Mouse (Mus musculus) limb, embryonic 14.5 days (tissue): ENCODE results near the gene B4galnt3. TPM values are rescaled to one million over a fixed set of nuclear protein-coding genes. Genes with fewer than 3 reads are reported as not detected.

Experiments used
- ATAC-seq: fragments of 200-750 bp; cut with Nextera tagmentation; 2 replicates; pipeline ENCODE4 v1.8.0; 2017; ENCODE audit warnings: low read depth, moderate number of reproducible peaks, moderate TSS enrichment; ENCODE audit not compliant: low FRiP score
- DNase-seq: peaks from one replicate; pipeline ENCODE4 v3.0.0-alpha.2; 2015; ENCODE audit warnings: low spot score
- H3K27ac ChIP-seq: fragments of 300-500 bp; sonication (generic); replicated peaks from 2 replicates; pipeline ENCODE4 v1.5.1; 2014; ENCODE audit warnings: low read depth, mild to moderate bottlenecking, low read length, moderate library complexity, mixed read lengths
- H3K27me3 ChIP-seq: fragments of 300-500 bp; sonication (generic); 2 replicates; pipeline ENCODE4 v1.6.1; 2014; ENCODE audit warnings: low read length, mixed read lengths; ENCODE audit not compliant: control insufficient read depth, insufficient read depth
- H3K36me3 ChIP-seq: fragments of 300-500 bp; sonication (generic); 2 replicates; pipeline ENCODE4 v1.6.1; 2014; ENCODE audit warnings: mild to moderate bottlenecking, low read length, moderate library complexity, mixed read lengths; ENCODE audit not compliant: control insufficient read depth, insufficient read depth
- H3K4me1 ChIP-seq: fragments of 300-500 bp; sonication (generic); 2 replicates; pipeline ENCODE4 v1.6.1; 2014; ENCODE audit warnings: antibody characterized with exemption, low read length, mixed read lengths; ENCODE audit not compliant: control insufficient read depth, insufficient read depth
- H3K4me2 ChIP-seq: fragments of 300-500 bp; sonication (generic); replicated peaks from 2 replicates; pipeline ENCODE4 v1.6.1; 2014; ENCODE audit warnings: low read depth, mild to moderate bottlenecking, low read length, moderate library complexity; ENCODE audit not compliant: severe bottlenecking
- H3K4me3 ChIP-seq: fragments of 300-500 bp; sonication (generic); replicated peaks from 2 replicates; pipeline ENCODE4 v1.5.1; 2014; ENCODE audit warnings: low read length
- H3K9ac ChIP-seq: fragments of 300-500 bp; sonication (generic); 2 replicates; pipeline ENCODE4 v1.6.1; 2014; ENCODE audit warnings: mild to moderate bottlenecking, low read depth, low read length, moderate library complexity; ENCODE audit not compliant: severe bottlenecking
- H3K9me3 ChIP-seq: fragments of 300-500 bp; sonication (generic); 2 replicates; pipeline ENCODE4 v1.6.1; 2016; ENCODE audit warnings: low read length; ENCODE audit not compliant: control insufficient read depth
- POLR2A ChIP-seq: fragments of 200-500 bp; IDR thresholded peaks from 2 replicates; pipeline ENCODE4 v1.8.0; 2012; ENCODE audit warnings: inconsistent platforms, mild to moderate bottlenecking, moderate library complexity, borderline replicate concordance; ENCODE audit not compliant: insufficient read depth, insufficient read length; ENCODE audit errors: extremely low read depth
- WGBS: fragments of 180-500 bp; shearing (Covaris S2); extraction: QIAGEN DNeasy Blood & Tissue Kit; methylation state at CpG from one replicate; pipeline ENCODE4 v1.1.7; 2014; 5-methylcytosine and 5-hydroxymethylcytosine counted together
- polyA plus RNA-seq, 2 experiments: library from polyadenylated mRNA; depleted of rRNA in 1 of 2; stranded (reverse) in 1 of 2; unstranded in 1 of 2; fragments of >200 nt; fragmentation: Nextera tagmentation in 1 of 2; extraction: Ambion mirVana in 1 of 2; gene quantifications; 2 replicates each; pipeline versions ENCODE4 v1.2.1 to v1.2.3; 2012 to 2014

The B4galnt3 gene
- polyA plus RNA-seq (2012; rRNA removed), result 3.7 and 4.3 TPM in 2 replicates
- 0.37 and 0.65 TPM in 2 replicates for polyA plus RNA-seq (2014; fragmentation: Nextera tagmentation; extraction: Ambion mirVana)

DNA sequence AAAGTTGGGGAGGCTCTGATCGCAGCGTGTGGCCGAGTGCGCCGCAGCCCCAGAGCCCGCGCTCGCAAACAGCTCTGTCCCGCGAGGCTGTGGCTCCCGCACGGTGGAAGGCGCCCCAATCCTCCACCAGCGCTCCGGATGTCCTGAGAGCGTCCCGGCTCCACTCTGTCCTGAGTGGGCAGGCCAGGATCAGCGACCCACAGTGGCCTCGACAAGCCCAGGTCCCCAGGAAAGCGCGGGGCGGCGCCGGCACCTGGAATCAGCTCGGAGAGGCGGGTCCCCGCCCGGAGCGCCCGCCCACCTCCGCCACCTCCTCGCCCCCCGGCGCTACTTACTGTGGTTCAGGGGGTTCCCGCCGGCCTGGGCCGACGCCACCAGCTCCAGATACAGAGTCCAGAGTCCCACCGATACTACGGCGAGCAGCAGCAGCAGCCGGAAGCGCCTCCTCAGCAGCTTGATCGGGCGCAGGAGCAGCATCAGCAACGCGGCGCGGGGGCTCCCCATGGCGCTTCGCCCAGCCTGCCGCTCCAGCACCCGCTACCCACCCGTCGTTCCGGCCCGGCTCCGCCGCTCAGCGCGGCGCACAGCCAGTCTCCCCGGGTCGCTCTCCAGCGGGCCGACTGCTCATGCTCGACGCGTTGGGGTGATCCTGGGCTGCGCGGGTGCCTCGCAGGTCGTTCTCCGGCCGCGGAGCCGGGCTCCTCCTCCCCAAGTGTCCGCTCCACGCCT, at the start of gene B4galnt3, which contains the start of gene D330020A13Rik:
Gene B4galnt3, minus strand, starts transcription at position 504 of the 729 bp plus-strand sequence.
Gene D330020A13Rik, plus strand, starts transcription at position 309 of the 729 bp plus-strand sequence.
- peak within 1 kb of the TSS; percentile 68 for H3K9ac ChIP-seq
- no peaks in the 10 kb centered on the region for H3K9me3 ChIP-seq
- peaks cover 5% of the 10 kb centered on the region; the same call in 1 of the 2 replicates for H3K4me1 ChIP-seq
- TF ChIP-seq POLR2A, result no peak
- H3K27ac ChIP-seq, result no peak within 1 kb of the TSS
- H3K27me3 ChIP-seq, result peaks cover 12% of the 10 kb centered on the region; the same call in 1 of the 2 replicates
- no peaks in the 10 kb centered on the region for H3K36me3 ChIP-seq
- WGBS, result under 1% methylated on average over 44 of the region's 79 CpGs
- DNase-seq (peak; percentile 37), ATAC-seq (peak; percentile 77)
- H3K4me3 ChIP-seq, result peak within 1 kb of the TSS; percentile 64
- H3K4me2 ChIP-seq, result peak within 1 kb of the TSS; percentile 96

DNA sequence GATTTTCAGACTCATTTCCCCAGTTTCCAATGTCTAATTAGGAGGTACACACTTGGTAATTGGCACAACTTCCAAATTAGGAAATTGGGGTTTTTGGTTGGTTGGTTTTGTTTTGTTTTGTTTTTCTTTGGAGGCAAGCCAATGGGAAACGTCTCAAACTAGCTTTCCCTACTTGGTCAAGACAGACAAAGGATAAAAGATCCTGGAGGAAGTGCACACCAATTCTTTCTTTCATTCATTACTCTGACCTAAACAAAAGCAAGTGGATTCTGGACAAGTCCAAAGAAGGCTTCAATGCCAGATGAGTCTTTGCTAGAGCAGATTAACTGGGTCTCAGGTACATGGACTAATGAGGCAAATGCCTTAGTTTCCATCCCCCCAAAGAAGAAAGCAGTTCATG, 49.6 kb upstream of the B4galnt3 start:
- Histone ChIP-seq H3K9me3 (no peaks in the 10 kb centered on the region), H3K27me3 (no peaks in the 10 kb centered on the region), H3K4me1 (no peaks in the 10 kb centered on the region), H3K27ac (no peak overlapping the region), H3K36me3 (peaks cover 45% of the 10 kb centered on the region), H3K9ac (no peak overlapping the region), H3K4me2 (no peak overlapping the region), H3K4me3 (no peak overlapping the region)
- TF ChIP-seq POLR2A, result no peak
- ATAC-seq (no peak), DNase-seq (no peak)
- 80% methylated on average over 1 of the region's 1 CpGs for WGBS

DNA sequence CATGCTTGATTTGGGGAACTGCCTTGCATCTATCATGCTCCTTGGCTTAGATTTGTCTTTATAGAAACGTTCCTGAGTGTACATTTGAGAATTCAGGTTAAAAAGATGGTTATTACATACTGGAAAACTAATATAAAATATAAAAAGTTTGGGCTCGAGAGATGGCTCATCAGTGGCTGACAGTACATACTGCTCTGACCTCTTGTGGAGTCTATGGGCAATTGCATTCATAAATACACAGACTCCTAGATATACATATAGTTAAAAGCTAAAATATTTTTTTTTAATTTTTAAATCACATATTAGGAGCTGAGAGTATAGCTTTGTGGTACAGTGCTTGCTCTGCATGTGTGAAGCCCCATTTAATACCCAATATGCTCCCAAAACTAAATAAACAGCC, 38.0 kb upstream of the B4galnt3 start:
- Histone ChIP-seq H3K4me1 (no peaks in the 10 kb centered on the region), H3K27ac (no peak overlapping the region), H3K4me3 (no peak overlapping the region), H3K36me3 (peaks cover 81% of the 10 kb centered on the region), H3K9me3 (no peaks in the 10 kb centered on the region), H3K4me2 (no peak overlapping the region), H3K27me3 (no peaks in the 10 kb centered on the region), H3K9ac (no peak overlapping the region)
- DNase-seq, result no peak
- no peak for TF ChIP-seq POLR2A
- 77% methylated on average over 2 of the region's 2 CpGs for WGBS
- no peak for ATAC-seq

DNA sequence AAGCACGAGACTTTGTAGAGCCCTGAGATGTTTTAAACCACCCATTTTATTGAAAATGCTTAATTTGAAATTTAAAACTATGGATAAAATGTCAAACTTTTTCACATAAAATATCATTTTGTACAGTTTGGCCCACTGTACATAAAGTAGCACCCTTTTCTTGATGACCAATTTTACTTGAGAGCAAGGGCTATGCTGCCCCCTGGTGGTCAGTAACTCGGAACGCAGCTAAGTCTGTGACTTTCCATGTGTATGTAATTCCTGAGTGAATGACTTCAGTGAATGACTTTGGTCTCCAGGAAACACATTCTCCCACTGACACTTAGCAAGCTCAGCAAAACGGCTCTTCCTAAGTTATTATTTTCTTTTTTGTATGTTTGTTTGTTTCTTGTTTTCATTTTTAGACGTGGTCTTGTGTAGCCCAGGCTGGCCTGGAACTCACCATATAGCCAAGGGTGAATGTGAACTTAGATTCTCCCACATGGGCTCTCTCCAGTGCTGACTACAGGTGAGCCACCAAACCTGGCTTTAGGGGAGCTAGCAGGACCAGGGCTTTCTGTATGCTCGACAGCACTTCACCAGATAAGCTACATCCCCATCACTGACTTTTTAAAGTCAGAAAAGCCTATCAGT, 30.1 kb upstream of the B4galnt3 start:
- H3K4me3 ChIP-seq, result no peak overlapping the region
- no peak overlapping the region for H3K4me2 ChIP-seq
- ATAC-seq (0 out of 2 replicates have a peak, but pooled peaks have one; percentile 68), DNase-seq (peak; percentile 67)
- WGBS, result 27% methylated on average over 6 of the region's 6 CpGs
- no peaks in the 10 kb centered on the region for H3K4me1 ChIP-seq
- no peaks in the 10 kb centered on the region for H3K27me3 ChIP-seq
- peaks cover 20% of the 10 kb centered on the region for H3K36me3 ChIP-seq
- H3K27ac ChIP-seq, result no peak overlapping the region
- no peak overlapping the region for H3K9ac ChIP-seq
- TF ChIP-seq POLR2A, result no peak
- no peaks in the 10 kb centered on the region for H3K9me3 ChIP-seq

DNA sequence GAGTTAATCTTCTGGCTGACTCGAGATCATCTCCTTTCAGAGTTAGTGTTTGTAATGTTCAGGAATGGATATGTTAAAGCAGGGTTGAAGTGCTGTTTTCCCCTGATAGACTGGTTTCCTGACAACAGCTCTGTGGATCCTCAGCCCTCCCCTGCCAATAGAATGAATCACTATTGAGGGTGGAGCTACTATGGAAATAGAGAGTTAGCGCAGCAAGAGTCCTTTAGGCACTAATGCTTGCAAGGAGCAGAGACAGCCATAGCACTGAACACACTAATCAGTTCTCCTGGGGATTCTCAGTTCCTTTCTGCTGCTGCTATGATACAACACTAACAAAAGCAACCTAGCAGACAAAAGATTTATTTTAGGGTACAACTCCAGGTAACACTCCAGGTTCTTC, 26.0 kb upstream of the B4galnt3 start:
- ATAC-seq (no peak), DNase-seq (no peak)
- TF ChIP-seq POLR2A, result no peak
- WGBS, result 64% methylated on average over 2 of the region's 2 CpGs
- no peak overlapping the region for H3K4me2 ChIP-seq
- H3K4me3 ChIP-seq, result no peak overlapping the region
- H3K9ac ChIP-seq, result no peak overlapping the region
- H3K27ac ChIP-seq, result no peak overlapping the region
- no peaks in the 10 kb centered on the region for H3K4me1 ChIP-seq
- H3K27me3 ChIP-seq, result no peaks in the 10 kb centered on the region
- no peaks in the 10 kb centered on the region for H3K9me3 ChIP-seq
- peaks cover 10% of the 10 kb centered on the region for H3K36me3 ChIP-seq
